Mouse (Mus musculus) CD4-positive, CD25-positive, alpha-beta regulatory T cell, adult 4 months (primary cell): ENCODE data around the gene Olfr105-ps. TPM values are rescaled to one million over a fixed set of nuclear protein-coding genes. Genes with fewer than 3 reads are reported as not detected.

Source experiments
- ATAC-seq: one replicate; pipeline ENCODE4 v1.8.0; 2017
- polyA plus RNA-seq, 2 experiments: library from polyadenylated mRNA; unstranded; fragments of 100-300 nt; shearing (Covaris generic); gene quantifications; one replicate each; pipeline ENCODE4 v1.2.1; 2017

The Olfr105-ps gene
- polyA plus RNA-seq: not detected

DNA sequence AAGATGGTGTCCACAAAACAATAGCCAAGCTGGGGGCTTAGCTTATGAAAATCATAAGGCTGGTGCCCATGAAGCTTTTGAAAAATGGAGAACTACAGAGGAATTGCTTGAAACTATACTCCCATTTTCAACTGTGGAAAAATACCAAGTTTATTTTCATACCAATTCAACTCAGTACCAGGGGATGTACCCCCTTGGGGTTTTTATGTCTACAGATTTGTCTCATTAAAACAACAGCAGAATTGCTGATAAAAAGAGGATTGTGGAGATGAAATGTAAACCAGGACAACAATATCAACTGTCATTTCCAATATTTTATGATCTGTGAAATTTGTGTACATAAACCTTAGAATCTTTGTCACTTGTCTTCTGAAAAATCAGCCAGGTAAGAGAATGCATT, at the start of gene Olfr105-ps:
Gene Olfr105-ps, plus strand, starts transcription at position 301 of the 400 bp plus-strand sequence.
- no peak for ATAC-seq

DNA sequence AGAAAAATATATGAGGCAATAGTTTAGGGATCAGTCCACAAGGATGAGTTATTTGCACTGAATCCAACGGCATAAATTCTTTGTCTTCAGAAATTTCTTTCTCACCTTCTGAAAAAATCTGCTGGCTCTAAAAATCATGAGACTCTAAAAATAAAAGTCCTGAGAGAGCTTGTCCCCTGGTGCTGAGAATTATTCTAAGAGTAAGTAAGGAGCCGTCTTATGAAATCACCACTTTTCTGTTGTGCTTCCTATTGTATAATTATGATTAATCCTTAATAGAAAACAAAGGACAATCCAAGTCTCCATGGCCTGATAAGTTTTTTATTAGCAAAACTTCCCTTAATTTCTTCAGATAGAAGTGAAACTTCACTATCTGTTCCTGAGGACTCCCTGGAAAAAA, 39.2 kb upstream of the Olfr105-ps start, which contains the start of gene Olfr103:
Gene Olfr103, minus strand, starts transcription at position 101 of the 400 bp plus-strand sequence.
- no peak for ATAC-seq

DNA sequence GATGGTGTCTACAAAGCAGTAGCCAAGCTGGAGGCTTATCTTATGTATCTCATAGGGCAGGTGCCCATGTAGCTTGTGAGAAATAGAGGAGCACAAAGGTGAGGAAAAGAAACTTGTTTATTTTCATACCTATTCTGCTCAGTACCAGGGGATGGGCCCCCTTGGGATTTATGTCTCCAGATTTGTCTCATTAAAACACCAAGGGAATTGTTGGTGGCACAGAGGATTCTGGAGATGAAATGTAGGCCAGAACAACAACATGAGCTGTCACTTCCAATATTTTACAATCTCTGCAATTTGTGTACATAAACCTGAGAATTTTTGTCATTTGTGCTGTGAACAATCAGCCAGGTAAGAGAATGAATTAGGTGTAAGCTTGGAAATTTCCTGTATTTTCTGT, 19.6 kb upstream of the Olfr105-ps start, which contains the start of gene Olfr104-ps:
Gene Olfr104-ps, plus strand, starts transcription at position 301 of the 400 bp plus-strand sequence.
- no peak for ATAC-seq

DNA sequence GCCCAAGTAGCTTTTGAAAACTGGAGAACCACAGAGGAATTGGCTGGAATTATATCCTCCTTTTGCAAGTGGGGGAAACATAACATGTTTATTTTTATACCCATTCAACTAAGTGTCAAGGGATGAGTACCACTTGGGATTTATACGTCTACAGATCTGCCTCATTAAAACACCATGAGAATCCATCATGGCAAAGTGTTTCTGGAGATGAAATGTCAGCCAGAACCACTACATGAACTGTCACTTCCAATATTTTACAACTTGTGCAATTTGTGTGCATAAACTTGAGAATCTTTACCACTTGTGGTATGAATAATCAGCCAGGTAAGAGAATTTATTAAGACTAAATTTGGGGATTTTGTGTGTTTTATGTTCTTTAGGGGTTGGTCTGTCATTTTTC, 11.3 kb downstream of the Olfr105-ps start, which contains the start of gene Olfr106-ps:
Gene Olfr106-ps, plus strand, starts transcription at position 301 of the 400 bp plus-strand sequence.
- no peak for ATAC-seq

DNA sequence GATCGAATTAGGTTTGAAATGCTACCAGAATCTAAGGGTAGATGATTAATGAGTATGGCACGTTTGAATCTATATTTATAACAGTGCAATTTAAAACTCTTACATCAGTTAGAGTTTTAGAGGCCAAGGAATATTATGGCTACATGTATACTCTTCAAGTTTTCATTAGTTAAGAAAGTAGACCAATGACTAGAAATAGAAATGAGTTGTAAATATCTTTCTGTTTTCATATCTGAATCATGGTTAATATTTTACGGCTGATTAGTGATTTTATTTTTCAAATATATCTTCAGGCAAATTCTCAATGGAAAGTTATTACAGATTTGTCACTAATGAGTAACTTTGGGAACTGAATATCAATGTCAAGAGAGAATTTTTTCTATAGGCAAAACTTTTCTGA, 20.1 kb downstream of the Olfr105-ps start, which contains the start of gene Olfr107:
Gene Olfr107, plus strand, starts transcription at position 301 of the 400 bp plus-strand sequence.
- no peak for ATAC-seq

DNA sequence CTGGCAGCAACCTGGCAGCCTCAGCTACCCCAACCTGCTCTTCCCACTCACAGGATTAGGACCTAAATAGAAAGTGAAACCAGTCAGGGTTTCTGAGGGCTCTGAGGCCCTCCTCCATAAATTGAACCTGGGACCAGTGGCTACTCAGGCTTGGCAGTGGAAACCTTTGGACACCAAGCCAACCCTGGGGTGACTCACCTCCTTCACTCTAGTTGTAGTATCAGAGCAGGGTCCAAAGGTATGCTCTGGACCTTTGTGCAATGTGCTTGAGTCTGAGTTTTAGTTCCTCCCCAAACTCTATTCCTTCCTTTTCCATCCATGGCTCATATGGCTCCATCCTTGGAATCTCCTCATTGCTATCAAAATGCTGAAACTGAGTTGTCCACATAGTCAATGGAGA, 34.5 kb downstream of the Olfr105-ps start:
- no peak for ATAC-seq

Other genes with a start within 250 kb of the Olfr105-ps start
- not detected for gene Olfr93, start 217.5 kb upstream of the Olfr105-ps start, polyA plus RNA-seq
- under 1 TPM in 1 of 2 experiments, not detected in 1; 0.70 TPM for gene Ubd, start 185.1 kb upstream of the Olfr105-ps start, polyA plus RNA-seq
- not detected for gene Olfr94, start 178.0 kb upstream of the Olfr105-ps start, polyA plus RNA-seq
- gene Olfr95, start 165.9 kb upstream of the Olfr105-ps start, polyA plus RNA-seq: not detected
- not detected for gene Olfr96, start 158.9 kb upstream of the Olfr105-ps start, polyA plus RNA-seq
- not detected for gene Olfr97, start 141.7 kb upstream of the Olfr105-ps start, polyA plus RNA-seq
- not detected for gene Olfr98, start 115.3 kb upstream of the Olfr105-ps start, polyA plus RNA-seq
- 100 to 1,000 TPM; 131 to 144 TPM for gene H2-M3, start 108.8 kb upstream of the Olfr105-ps start, polyA plus RNA-seq
- 1 to 10 TPM; 4.3 to 5.5 TPM for gene Olfr99, start 95.6 kb upstream of the Olfr105-ps start, polyA plus RNA-seq
- gene Olfr101, start 74.7 kb upstream of the Olfr105-ps start, polyA plus RNA-seq: under 1 TPM; 0.22 to 0.25 TPM
- not detected for gene Olfr102, start 62.0 kb upstream of the Olfr105-ps start, polyA plus RNA-seq
- gene Olfr103, start 39.3 kb upstream of the Olfr105-ps start, polyA plus RNA-seq: not detected
- gene Olfr104-ps, start 19.5 kb upstream of the Olfr105-ps start, polyA plus RNA-seq: not detected
- not detected for gene Olfr106-ps, start 11.4 kb downstream of the Olfr105-ps start, polyA plus RNA-seq
- gene Olfr107, start 20.2 kb downstream of the Olfr105-ps start, polyA plus RNA-seq: under 1 TPM in 1 of 2 experiments, not detected in 1; 0.11 TPM
- gene Olfr108, start 66.4 kb downstream of the Olfr105-ps start, polyA plus RNA-seq: not detected
- gene Olfr109, start 79.9 kb downstream of the Olfr105-ps start, polyA plus RNA-seq: not detected
- not detected for gene H2-M2, start 104.5 kb downstream of the Olfr105-ps start, polyA plus RNA-seq
- gene Olfr110, start 113.4 kb downstream of the Olfr105-ps start, polyA plus RNA-seq: not detected
- gene Olfr111, start 129.0 kb downstream of the Olfr105-ps start, polyA plus RNA-seq: not detected
- gene Olfr112, start 190.4 kb downstream of the Olfr105-ps start, polyA plus RNA-seq: not detected
- gene Olfr113, start 198.6 kb downstream of the Olfr105-ps start, polyA plus RNA-seq: not detected
- not detected for gene Olfr114, start 213.7 kb downstream of the Olfr105-ps start, polyA plus RNA-seq
- gene Olfr115, start 248.1 kb downstream of the Olfr105-ps start, polyA plus RNA-seq: not detected
- gene Olfr116, start 248.2 kb downstream of the Olfr105-ps start, polyA plus RNA-seq: not detected